Mouse (Mus musculus): Measurements from ENCODE around the gene Cxcl5. TPM values are rescaled to one million over a fixed set of nuclear protein-coding genes. Genes with fewer than 3 reads are reported as not detected.

Cxcl5 gene
- polyA plus RNA-seq, 1 experiment from 2014 or later, result 0.69 TPM

DNA sequence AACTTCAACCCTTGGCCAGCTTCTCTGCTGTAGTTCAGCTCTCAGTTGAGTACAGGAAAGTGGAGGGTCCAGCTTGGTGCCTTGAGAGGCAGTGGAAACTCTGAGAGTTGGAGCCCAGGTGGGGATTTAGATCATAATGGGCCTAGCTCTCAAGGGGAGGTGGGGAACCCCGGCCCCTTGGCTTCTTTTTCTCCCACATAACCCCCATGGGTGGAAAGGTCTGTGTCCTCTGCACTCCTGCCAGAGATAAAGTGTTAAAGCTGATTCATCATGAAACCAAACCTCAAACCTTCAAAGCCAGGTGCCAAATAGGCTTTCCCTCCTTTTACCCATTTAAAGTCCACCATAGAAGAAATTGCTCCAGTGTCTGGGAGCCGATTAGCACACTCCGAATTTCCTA lies 2.7 kb downstream of the Cxcl5 start:
- no peak overlapping the region for H3K4me2 ChIP-seq
- 61% methylated on average over 3 of the region's 3 CpGs for WGBS (ENCODE audit: insufficient replicate concordance)
- no peak for ATAC-seq (ENCODE audit: insufficient read depth)

GRCm38 (mm10) chr5:90763912-90764665 lies 4.9 kb downstream of the Cxcl5 start:
- Histone ChIP-seq H3K9me3 (replicated peaks) (no peaks in the 10 kb centered on the region), H3K9ac (no peak overlapping the region), H3K27ac (replicated peaks) (no peak overlapping the region), H3K4me3 (replicated peaks) (no peak overlapping the region), H3K4me2 (no peak overlapping the region), H3K36me3 (replicated peaks) (no peaks in the 10 kb centered on the region), H3K4me1 (replicated peaks) (no peaks in the 10 kb centered on the region; the same call in 1 of the 2 replicates), H3K27me3 (peaks cover 9% of the 10 kb centered on the region)
- 59% methylated on average over 12 of the region's 12 CpGs for whole genome bisulfite sequencing (ENCODE audit: insufficient replicate concordance)
- no peak for ATAC-seq (ENCODE audit: insufficient read depth)

More for the DNA sequence above, 2.7 kb downstream of the Cxcl5 start:
- Histone ChIP-seq H3K4me3 (replicated peaks) (no peak overlapping the region), H3K27ac (replicated peaks) (no peak overlapping the region), H3K9me3 (replicated peaks) (no peaks in the 10 kb centered on the region), H3K4me1 (replicated peaks) (no peaks in the 10 kb centered on the region; the same call in 1 of the 2 replicates), H3K27me3 (peaks cover 17% of the 10 kb centered on the region), H3K36me3 (replicated peaks) (no peaks in the 10 kb centered on the region), H3K9ac (no peak overlapping the region)

GRCm38 (mm10) chr5:90765821-90766606 lies 6.9 kb downstream of the Cxcl5 start:
- ATAC-seq (ENCODE audit: insufficient read depth), result no peak
- Histone ChIP-seq H3K4me2 (no peak overlapping the region), H3K27me3 (no peaks in the 10 kb centered on the region; the same call in 1 of the 2 replicates), H3K4me1 (replicated peaks) (no peaks in the 10 kb centered on the region), H3K36me3 (replicated peaks) (no peaks in the 10 kb centered on the region), H3K27ac (replicated peaks) (no peak overlapping the region), H3K4me3 (replicated peaks) (no peak overlapping the region), H3K9ac (no peak overlapping the region), H3K9me3 (replicated peaks) (no peaks in the 10 kb centered on the region)
- WGBS (ENCODE audit: insufficient replicate concordance), result 58% methylated on average over 8 of the region's 8 CpGs

DNA sequence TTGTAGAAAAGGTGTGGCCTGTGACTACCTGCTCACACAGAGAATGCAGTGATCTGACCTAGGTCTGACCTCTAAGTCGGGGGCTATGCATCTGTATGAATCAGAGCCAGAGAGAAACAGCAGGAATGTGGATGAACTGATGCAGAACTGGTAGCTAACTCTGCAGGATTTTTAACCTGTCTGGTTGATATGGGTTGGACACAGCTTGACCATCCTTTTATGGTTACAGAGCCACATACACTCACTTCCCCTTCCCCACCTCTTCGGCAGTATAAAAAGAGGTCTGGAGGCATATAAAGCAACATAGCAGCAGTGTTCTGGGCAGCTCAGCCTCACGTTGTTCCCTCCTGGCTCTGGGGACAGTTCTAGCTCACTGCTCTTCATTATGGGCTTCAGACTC lies 9.1 kb downstream of the Cxcl5 start, which contains the start of gene Ppbp:
Gene Ppbp (plus strand): TSS at position 301 of the 400 bp plus-strand sequence.
- H3K36me3 ChIP-seq (replicated peaks), result no peaks in the 10 kb centered on the region
- no peak within 1 kb of the TSS for H3K9ac ChIP-seq
- no peak within 1 kb of the TSS for H3K4me2 ChIP-seq
- no peaks in the 10 kb centered on the region for H3K9me3 ChIP-seq (replicated peaks)
- H3K27ac ChIP-seq (replicated peaks), result no peak within 1 kb of the TSS
- H3K27me3 ChIP-seq, result no peaks in the 10 kb centered on the region
- H3K4me3 ChIP-seq (replicated peaks), result no peak within 1 kb of the TSS
- 38% methylated on average over 3 of the region's 3 CpGs for WGBS (ENCODE audit: insufficient replicate concordance)
- ATAC-seq (ENCODE audit: insufficient read depth), result no peak
- H3K4me1 ChIP-seq (replicated peaks), result 0 out of 2 replicates have a peak, but pooled peaks cover 3% of the 10 kb centered on the region

- Histone ChIP-seq H3K4me3 (replicated peaks) (no peak overlapping the region), H3K9me3 (replicated peaks) (no peaks in the 10 kb centered on the region), H3K27me3 (no peaks in the 10 kb centered on the region), H3K9ac (no peak overlapping the region), H3K27ac (replicated peaks) (no peak overlapping the region), H3K4me1 (replicated peaks) (0 out of 2 replicates have a peak, but pooled peaks cover 7% of the 10 kb centered on the region), H3K36me3 (replicated peaks) (no peaks in the 10 kb centered on the region), H3K4me2 (no peak overlapping the region)
- 25% methylated on average over 3 of the region's 3 CpGs for WGBS (ENCODE audit: insufficient replicate concordance)
- ATAC-seq (ENCODE audit: insufficient read depth), result no peak
Observed at GRCm38 (mm10) chr5:90771369-90771768, 12.2 kb downstream of the Cxcl5 start.

GRCm38 (mm10) chr5:90771880-90772653 lies 12.9 kb downstream of the Cxcl5 start, which contains the start of gene Pf4:
Gene Pf4 (plus strand): TSS chr5:90772435.
- Histone ChIP-seq H3K4me2 (no peak within 1 kb of the TSS), H3K27ac (replicated peaks) (no peak within 1 kb of the TSS), H3K36me3 (replicated peaks) (no peaks in the 10 kb centered on the region), H3K9me3 (replicated peaks) (no peaks in the 10 kb centered on the region), H3K4me1 (replicated peaks) (0 out of 2 replicates have a peak, but pooled peaks cover 7% of the 10 kb centered on the region), H3K27me3 (no peaks in the 10 kb centered on the region), H3K9ac (no peak within 1 kb of the TSS), H3K4me3 (replicated peaks) (no peak within 1 kb of the TSS)
- whole genome bisulfite sequencing (ENCODE audit: insufficient replicate concordance), result 14% methylated on average over 16 of the region's 16 CpGs
- ATAC-seq (ENCODE audit: insufficient read depth), result peak; percentile 44; the same call in 1 of the 2 replicates

DNA sequence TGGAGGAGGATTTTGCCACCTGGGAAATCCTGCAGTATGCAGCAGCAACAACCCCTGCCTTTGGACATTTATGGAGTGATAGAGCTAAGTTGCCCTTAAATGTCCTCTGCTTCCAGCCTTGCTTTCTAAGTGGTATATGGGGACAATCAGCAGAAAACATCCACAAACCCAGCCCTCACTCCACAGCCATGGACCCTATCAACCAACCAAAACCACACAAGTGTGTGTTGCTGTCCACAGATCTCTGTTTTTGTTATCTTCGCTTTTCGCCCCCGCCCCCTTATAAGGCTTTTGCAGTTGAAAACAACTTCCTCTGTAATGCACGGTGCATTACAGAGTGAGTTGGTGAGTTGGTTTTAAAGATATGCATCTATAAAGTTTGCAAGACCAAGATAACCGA lies 16.4 kb downstream of the Cxcl5 start:
- peak; percentile 44 for ATAC-seq (ENCODE audit: insufficient read depth)
- Histone ChIP-seq H3K4me3 (replicated peaks) (no peak overlapping the region), H3K9ac (no peak overlapping the region), H3K36me3 (replicated peaks) (no peaks in the 10 kb centered on the region), H3K27ac (replicated peaks) (no peak overlapping the region), H3K9me3 (replicated peaks) (no peaks in the 10 kb centered on the region), H3K27me3 (no peaks in the 10 kb centered on the region), H3K4me1 (replicated peaks) (0 out of 2 replicates have a peak, but pooled peaks cover 7% of the 10 kb centered on the region), H3K4me2 (no peak overlapping the region)
- WGBS (ENCODE audit: insufficient replicate concordance), result 11% methylated on average over 5 of the region's 5 CpGs

- H3K4me1 ChIP-seq (replicated peaks), result 0 out of 2 replicates have a peak, but pooled peaks cover 4% of the 10 kb centered on the region
- WGBS (ENCODE audit: insufficient replicate concordance), result 71% methylated on average over 10 of the region's 10 CpGs
- ATAC-seq (ENCODE audit: insufficient read depth), result no peak
- H3K9ac ChIP-seq, result no peak overlapping the region
- H3K4me2 ChIP-seq, result no peak overlapping the region
- no peaks in the 10 kb centered on the region for H3K36me3 ChIP-seq (replicated peaks)
- no peaks in the 10 kb centered on the region for H3K9me3 ChIP-seq (replicated peaks)
- H3K27me3 ChIP-seq, result no peaks in the 10 kb centered on the region
- no peak overlapping the region for H3K4me3 ChIP-seq (replicated peaks)
- no peak overlapping the region for H3K27ac ChIP-seq (replicated peaks)
Observed at GRCm38 (mm10) chr5:90777621-90778020, 18.5 kb downstream of the Cxcl5 start.

- no peak overlapping the region for H3K27ac ChIP-seq (replicated peaks)
- H3K36me3 ChIP-seq (replicated peaks), result no peaks in the 10 kb centered on the region
- no peaks in the 10 kb centered on the region for H3K27me3 ChIP-seq
- no peaks in the 10 kb centered on the region for H3K9me3 ChIP-seq (replicated peaks)
- no peak overlapping the region for H3K9ac ChIP-seq
- WGBS (ENCODE audit: insufficient replicate concordance), result 45% methylated on average over 6 of the region's 6 CpGs
- 0 out of 2 replicates have a peak, but pooled peaks cover 4% of the 10 kb centered on the region for H3K4me1 ChIP-seq (replicated peaks)
- no peak for ATAC-seq (ENCODE audit: insufficient read depth)
- no peak overlapping the region for H3K4me2 ChIP-seq
- H3K4me3 ChIP-seq (replicated peaks), result no peak overlapping the region
Observed at GRCm38 (mm10) chr5:90778856-90779255, 19.7 kb downstream of the Cxcl5 start.

DNA sequence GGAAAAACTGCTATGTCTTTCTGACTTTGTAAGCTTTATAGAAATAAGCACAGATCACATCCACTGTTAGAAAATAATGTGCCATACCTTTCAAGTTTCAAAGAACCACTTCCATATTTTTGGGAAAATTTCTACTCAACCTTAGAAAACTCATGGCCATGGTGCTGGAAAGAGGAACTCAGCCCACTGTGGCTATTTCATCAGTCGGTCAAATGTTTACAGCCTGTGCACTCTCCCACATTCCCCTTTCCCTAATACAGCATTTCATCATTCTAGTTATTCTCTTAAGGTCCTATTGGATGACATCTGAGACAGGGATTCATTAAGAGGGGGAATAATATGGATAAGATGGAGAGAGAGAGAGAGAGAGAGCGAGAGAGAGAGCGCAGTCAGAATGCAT lies 24.5 kb downstream of the Cxcl5 start:
- 67% methylated on average over 3 of the region's 3 CpGs for WGBS (ENCODE audit: insufficient replicate concordance)
- Histone ChIP-seq H3K9ac (no peak overlapping the region), H3K36me3 (replicated peaks) (no peaks in the 10 kb centered on the region), H3K4me3 (replicated peaks) (no peak overlapping the region), H3K27ac (replicated peaks) (no peak overlapping the region), H3K9me3 (replicated peaks) (no peaks in the 10 kb centered on the region), H3K4me1 (replicated peaks) (peaks cover 4% of the 10 kb centered on the region; the same call in 1 of the 2 replicates), H3K4me2 (no peak overlapping the region), H3K27me3 (no peaks in the 10 kb centered on the region)
- no peak for ATAC-seq (ENCODE audit: insufficient read depth)
